Mouse (Mus musculus) myocyte (in vitro differentiated cells): ENCODE data around the gene Tle1. TPM values are rescaled to one million over a fixed set of nuclear protein-coding genes. Genes with fewer than 3 reads are reported as not detected.
A peak's percentile ranks its signal among the peaks of the same experiment; 100 is the strongest.

ENCODE experiments used
- H3K27me3 ChIP-seq: one replicate; pipeline ENCODE4 v1.6.1; 2011; ENCODE audit not compliant: control insufficient read depth, insufficient read depth, insufficient read length
- H3K36me3 ChIP-seq: one replicate; pipeline ENCODE4 v1.6.1; 2011; ENCODE audit not compliant: control insufficient read depth, insufficient read depth
- H3K4me2 ChIP-seq: one replicate; pipeline ENCODE4 v1.6.1; 2011; ENCODE audit warnings: low read depth, control low read depth
- H3K4me3 ChIP-seq: one replicate; pipeline ENCODE4 v1.5.1; 2011; ENCODE audit warnings: mild to moderate bottlenecking, control low read depth, moderate library complexity
- H3K79me2 ChIP-seq: one replicate; pipeline ENCODE4 v1.6.1; 2011; ENCODE audit not compliant: control insufficient read depth, insufficient read depth
- H3ac ChIP-seq: one replicate; pipeline ENCODE4 v1.6.1; 2011; ENCODE audit not compliant: control insufficient read depth, insufficient read length
- CEBPB ChIP-seq: IDR thresholded peaks from 2 replicates; pipeline ENCODE4 v1.6.1; 2011; ENCODE audit warnings: mild to moderate bottlenecking, moderate library complexity; ENCODE audit not compliant: poor library complexity, insufficient read depth, severe bottlenecking
- E2F4 ChIP-seq: IDR thresholded peaks from one replicate; pipeline ENCODE4 v1.6.1; 2011; ENCODE audit warnings: mild to moderate bottlenecking, control low read depth, moderate library complexity; ENCODE audit not compliant: insufficient read depth
- MAX ChIP-seq: IDR thresholded peaks from one replicate; pipeline ENCODE4 v1.6.1; 2011; ENCODE audit warnings: low read depth, mild to moderate bottlenecking, control low read depth
- MYOD1 ChIP-seq, 3 experiments: IDR thresholded peaks; one replicate each; pipeline ENCODE4 v1.6.1; 2011; ENCODE audit warnings: control low read depth in 2 of 3, low read depth in 2 of 3, mild to moderate bottlenecking in 2 of 3, moderate library complexity in 1 of 3; ENCODE audit not compliant: insufficient read length in 2 of 3, control insufficient read depth in 1 of 3
- MYOG ChIP-seq, 3 experiments: IDR thresholded peaks; one replicate each; pipeline ENCODE4 v1.6.1; 2011; ENCODE audit warnings: control low read depth in 2 of 3, low read depth in 2 of 3, mild to moderate bottlenecking in 2 of 3; ENCODE audit not compliant: insufficient read length in 2 of 3, control insufficient read depth in 1 of 3, insufficient read depth in 1 of 3
- POLR2A ChIP-seq: IDR thresholded peaks from one replicate; pipeline ENCODE4 v1.6.1; 2011; ENCODE audit warnings: low read depth, mild to moderate bottlenecking, control low read depth, moderate library complexity; ENCODE audit not compliant: insufficient read length
- POLR2AphosphoS2 ChIP-seq: IDR thresholded peaks from one replicate; pipeline ENCODE4 v1.6.1; 2011; ENCODE audit warnings: low read depth, control low read depth; ENCODE audit not compliant: insufficient read length
- REST ChIP-seq: IDR thresholded peaks from one replicate; pipeline ENCODE4 v1.6.1; 2011; ENCODE audit warnings: mild to moderate bottlenecking, control low read depth, moderate library complexity; ENCODE audit not compliant: insufficient read depth, insufficient read length
- SRF ChIP-seq: IDR thresholded peaks from one replicate; pipeline ENCODE4 v1.6.1; 2011; ENCODE audit warnings: low read depth; ENCODE audit not compliant: control insufficient read depth, insufficient read length
- TCF12 ChIP-seq: IDR thresholded peaks from one replicate; pipeline ENCODE4 v1.6.1; 2011; ENCODE audit warnings: mild to moderate bottlenecking, control low read depth; ENCODE audit not compliant: poor library complexity, insufficient read depth, severe bottlenecking
- TCF3 ChIP-seq: IDR thresholded peaks from one replicate; pipeline ENCODE4 v1.6.1; 2011; ENCODE audit warnings: low read depth, control low read depth; ENCODE audit not compliant: insufficient read length
- USF1 ChIP-seq: IDR thresholded peaks from one replicate; pipeline ENCODE4 v1.6.1; 2011; ENCODE audit warnings: low read depth, mild to moderate bottlenecking, control low read depth, moderate library complexity
- polyA plus RNA-seq: library from polyadenylated mRNA; unstranded; fragments of >200 nt; fragmentation: generic; extraction: Trizol; gene quantifications from one replicate; pipeline ENCODE4 v1.2.1, GENCODE M21; 2012; ENCODE audit warnings: missing spikeins

The Tle1 gene
- polyA plus RNA-seq, 1 experiment: 17.9 TPM

DNA sequence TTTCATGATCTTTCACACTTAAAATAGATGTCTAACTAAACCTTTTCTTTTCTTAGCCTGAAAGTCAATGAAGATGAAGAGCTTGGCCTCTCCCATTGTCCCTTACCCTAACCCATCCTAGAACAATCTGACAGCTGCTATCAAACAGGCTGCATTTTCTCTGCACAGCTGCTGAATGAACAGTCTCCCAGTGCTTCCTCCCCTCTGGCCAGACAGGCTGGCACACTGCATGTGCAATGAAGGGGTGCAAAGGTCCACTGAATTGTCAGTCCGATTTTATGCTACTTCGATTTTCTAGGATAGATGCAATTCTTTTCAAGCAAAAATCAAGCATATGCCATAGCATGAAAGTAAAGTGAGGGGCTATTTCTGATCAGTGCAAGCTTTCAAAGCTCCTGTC lies 34.2 kb downstream of the Tle1 start:
- TF ChIP-seq SRF (no peak), CEBPB (no peak), REST (no peak), MYOD1 (IDR thresholded peaks at IDR 0.05; ENCODE audit: control insufficient read depth in 1 of 3, insufficient read length in 2 of 3, low read depth in 2 of 3) (peak in 1 of 3 experiments; percentile 5), MYOG (IDR thresholded peaks at IDR 0.05; ENCODE audit: control insufficient read depth in 1 of 3, insufficient read depth in 1 of 3, insufficient read length in 2 of 3, low read depth in 2 of 3) (peak in 1 of 3 experiments; percentile 22), POLR2AphosphoS2 (no peak), MAX (no peak)
- Histone ChIP-seq H3K27me3 (no peaks in the 10 kb centered on the region), H3K4me3 (no peak overlapping the region), H3K4me2 (no peak overlapping the region), H3K79me2 (peaks cover 14% of the 10 kb centered on the region), H3ac (no peak overlapping the region), H3K36me3 (no peaks in the 10 kb centered on the region)

DNA sequence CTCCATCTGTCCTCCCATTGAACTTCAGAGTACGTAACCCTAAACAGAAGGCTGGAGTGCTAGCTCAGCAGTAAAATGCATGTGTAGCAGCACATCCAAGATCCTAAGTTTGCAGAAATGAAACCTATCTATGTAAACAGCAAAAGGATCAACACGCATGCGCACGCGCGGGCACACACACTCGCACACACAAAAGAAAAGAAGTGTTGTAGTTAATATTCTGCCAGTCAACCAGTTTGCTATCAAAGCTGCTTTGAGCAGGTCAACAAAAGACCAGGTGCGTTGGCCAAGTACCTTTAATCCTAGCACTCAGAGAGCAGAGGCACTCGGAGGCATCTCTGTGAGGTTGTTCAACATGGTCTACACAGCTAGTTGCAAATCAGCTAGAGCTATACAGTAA lies 35.0 kb downstream of the Tle1 start:
- H3K79me2 ChIP-seq: peaks cover 7% of the 10 kb centered on the region
- H3K4me2 ChIP-seq: no peak overlapping the region
- H3ac ChIP-seq: no peak overlapping the region
- no peaks in the 10 kb centered on the region for H3K36me3 ChIP-seq
- no peaks in the 10 kb centered on the region for H3K27me3 ChIP-seq
- no peak overlapping the region for H3K4me3 ChIP-seq
- TF ChIP-seq MYOD1 (IDR thresholded peaks at IDR 0.05; ENCODE audit: control insufficient read depth in 1 of 3, insufficient read length in 2 of 3, low read depth in 2 of 3) (no peak), TCF3 (no peak), USF1 (no peak), CEBPB (no peak), POLR2AphosphoS2 (no peak), MYOG (IDR thresholded peaks at IDR 0.05; ENCODE audit: control insufficient read depth in 1 of 3, insufficient read depth in 1 of 3, insufficient read length in 2 of 3, low read depth in 2 of 3) (no peak), MAX (no peak), E2F4 (no peak), TCF12 (no peak), REST (no peak), POLR2A (no peak), SRF (no peak)

DNA sequence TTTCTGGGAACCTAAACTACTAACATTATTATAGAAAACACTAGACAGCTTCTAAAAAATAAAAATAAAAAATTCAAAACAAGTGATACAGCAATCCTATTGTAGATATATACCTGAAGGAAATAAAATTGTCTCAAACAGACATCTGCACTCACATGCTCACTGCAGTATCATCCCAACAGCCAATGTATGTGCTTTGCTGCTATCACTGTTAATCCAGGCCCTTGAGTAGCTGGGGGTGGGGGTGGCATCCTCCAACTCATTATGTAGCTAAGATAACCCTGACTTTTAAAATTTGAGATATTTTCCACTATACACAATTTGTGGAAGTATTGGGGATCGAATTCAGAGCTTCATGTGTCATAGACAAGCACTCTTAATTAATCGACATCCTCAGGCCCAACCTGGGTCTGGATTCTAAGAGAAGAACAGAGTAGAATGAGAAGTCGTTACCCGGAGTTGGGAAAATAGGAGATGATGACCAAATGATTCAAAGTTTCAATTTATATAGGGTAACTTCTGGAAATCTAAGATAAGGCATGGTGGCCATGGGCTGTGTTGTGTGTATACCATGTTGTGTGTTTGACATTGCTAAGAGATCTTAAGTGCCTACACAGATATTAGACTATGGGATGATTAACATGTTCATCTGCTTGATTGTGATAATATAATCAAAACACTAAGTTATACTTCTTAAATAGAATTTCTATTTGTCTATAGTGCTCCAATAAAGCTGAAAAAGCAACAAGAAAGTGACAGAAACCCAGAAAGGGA lies 38.1 kb downstream of the Tle1 start:
- Histone ChIP-seq H3K27me3 (no peaks in the 10 kb centered on the region), H3K4me3 (no peak overlapping the region)

DNA sequence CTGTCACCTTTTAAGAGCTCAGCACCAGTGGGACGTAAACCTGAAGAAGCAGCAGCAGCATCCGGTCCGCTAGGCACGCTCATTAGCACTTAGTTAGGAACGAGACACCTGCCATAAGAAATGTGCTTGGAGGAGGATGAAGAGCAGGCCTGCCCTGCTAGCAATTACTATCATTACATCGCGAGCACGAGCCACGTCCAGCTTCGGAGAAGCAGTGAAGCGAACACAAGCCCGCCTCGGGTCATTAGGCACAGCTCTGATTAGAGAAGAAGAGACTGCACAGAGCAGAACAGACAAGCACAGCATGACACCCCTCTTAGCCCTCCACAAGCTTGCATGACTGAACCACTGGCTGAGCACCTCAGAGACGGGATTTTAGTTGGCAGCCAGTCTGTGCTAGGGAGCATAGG lies 40.6 kb downstream of the Tle1 start:
- TF ChIP-seq TCF12 (no peak), TCF3 (no peak), REST (no peak), USF1 (no peak), CEBPB (no peak), MYOG (IDR thresholded peaks at IDR 0.05; ENCODE audit: control insufficient read depth in 1 of 3, insufficient read depth in 1 of 3, insufficient read length in 2 of 3, low read depth in 2 of 3) (no peak), POLR2A (no peak), SRF (no peak)
- no peaks in the 10 kb centered on the region for H3K27me3 ChIP-seq
- peaks cover 7% of the 10 kb centered on the region for H3K79me2 ChIP-seq
- H3K36me3 ChIP-seq: peaks cover 15% of the 10 kb centered on the region
- H3ac ChIP-seq: no peak overlapping the region
- H3K4me3 ChIP-seq: no peak overlapping the region
- no peak overlapping the region for H3K4me2 ChIP-seq

More for the DNA sequence above, 38.1 kb downstream of the Tle1 start:
- Histone ChIP-seq H3K4me2 (no peak overlapping the region), H3K36me3 (peaks cover 3% of the 10 kb centered on the region), H3ac (no peak overlapping the region), H3K79me2 (peaks cover 7% of the 10 kb centered on the region)
- TF ChIP-seq MYOG (IDR thresholded peaks at IDR 0.05; ENCODE audit: control insufficient read depth in 1 of 3, insufficient read depth in 1 of 3, insufficient read length in 2 of 3, low read depth in 2 of 3) (no peak), E2F4 (no peak), USF1 (no peak), TCF3 (no peak), MYOD1 (IDR thresholded peaks at IDR 0.05; ENCODE audit: control insufficient read depth in 1 of 3, insufficient read length in 2 of 3, low read depth in 2 of 3) (no peak), MAX (no peak), POLR2A (no peak), REST (no peak), CEBPB (no peak), SRF (no peak), POLR2AphosphoS2 (no peak), TCF12 (no peak)
